Mouse (Mus musculus) testis, adult 2 months (tissue): ENCODE measurements around the gene Gemin7. TPM values are rescaled to one million over a fixed set of nuclear protein-coding genes. Genes with fewer than 3 reads are reported as not detected.

Experiments used
- H3K27ac ChIP-seq: fragments of 200-500 bp; 2 replicates; pipeline ENCODE4 v1.5.1; 2012; ENCODE audit warnings: low read depth, low read length; ENCODE audit not compliant: control insufficient read depth, insufficient read depth
- H3K27me3 ChIP-seq: fragments of 200-500 bp; 2 replicates; pipeline ENCODE4 v1.6.1; 2012; ENCODE audit warnings: mild to moderate bottlenecking, low read length, moderate library complexity; ENCODE audit not compliant: control insufficient read depth, insufficient read depth
- H3K36me3 ChIP-seq: fragments of 200-500 bp; 2 replicates; pipeline ENCODE4 v1.6.1; 2012; ENCODE audit warnings: mild to moderate bottlenecking, low read length; ENCODE audit not compliant: control insufficient read depth, insufficient read depth
- H3K4me1 ChIP-seq: fragments of 200-500 bp; 2 replicates; pipeline ENCODE4 v1.6.1; 2012; ENCODE audit warnings: low read length; ENCODE audit not compliant: control insufficient read depth, insufficient read depth
- H3K4me3 ChIP-seq: fragments of 200-500 bp; 2 replicates; pipeline ENCODE4 v1.5.1; 2012; ENCODE audit warnings: low read depth, mild to moderate bottlenecking, low read length, moderate library complexity, mixed read lengths; ENCODE audit not compliant: control insufficient read depth
- CTCF ChIP-seq: fragments of 200-500 bp; IDR thresholded peaks from 2 replicates; pipeline ENCODE4 v1.5.1; 2012; ENCODE audit warnings: low read depth, mild to moderate bottlenecking, inconsistent platforms, low read length, moderate library complexity; ENCODE audit not compliant: control insufficient read depth, insufficient read depth, insufficient replicate concordance
- POLR2A ChIP-seq: fragments of 200-500 bp; IDR thresholded peaks from 2 replicates; pipeline ENCODE4 v1.6.1; 2012; ENCODE audit warnings: low read depth, mild to moderate bottlenecking, inconsistent platforms, low read length, moderate library complexity; ENCODE audit not compliant: control insufficient read depth
- polyA plus RNA-seq: library from polyadenylated mRNA; depleted of rRNA; stranded (reverse); fragments of >200 nt; gene quantifications from 2 replicates; pipeline ENCODE4 v1.2.3, GENCODE M21; 2012; rRNA removed

Gemin7 gene
- polyA plus RNA-seq, result 64.1 and 68.2 TPM in 2 replicates

DNA sequence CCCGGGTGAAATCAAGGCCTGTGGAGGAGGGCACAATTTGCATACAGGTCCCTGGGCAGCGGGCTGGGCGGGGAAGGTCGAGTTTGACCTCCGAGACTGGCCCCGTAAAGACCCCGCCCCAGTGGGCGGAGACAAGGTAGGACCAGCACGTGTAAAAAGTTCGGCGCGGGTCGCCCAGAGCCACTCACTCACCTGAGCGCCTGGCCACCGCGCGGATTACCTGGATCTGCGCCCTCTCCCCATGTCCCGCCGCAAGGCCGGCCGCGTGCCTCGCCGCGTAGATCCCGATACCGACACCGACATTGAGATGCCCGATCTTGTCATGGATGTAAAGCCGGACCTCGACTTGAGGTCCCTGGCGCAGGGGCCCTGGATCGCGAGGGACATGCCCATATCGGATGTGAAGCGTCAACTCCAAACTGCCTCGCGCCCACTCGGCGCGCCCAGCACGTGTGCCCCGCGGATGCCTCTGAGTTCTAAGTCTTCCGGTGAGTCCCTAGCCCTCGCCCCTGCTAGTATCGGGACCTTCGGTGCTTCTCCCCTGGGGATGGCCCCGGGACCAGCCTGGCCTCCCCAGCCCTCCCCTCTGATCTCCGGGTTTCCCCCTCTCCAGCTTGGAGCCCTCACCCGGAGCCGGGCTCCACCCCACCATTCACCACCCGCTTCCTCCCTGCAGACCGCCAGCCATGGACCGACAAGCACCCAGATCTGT, at the start of gene Gemin7, which contains the start of gene Zfp296:
Gemin7 (minus strand) TSS at position 455 of the 712 bp plus-strand sequence.
Zfp296 (plus strand) TSS at position 147 of the 712 bp plus-strand sequence.
- Histone ChIP-seq H3K27me3 (no peaks in the 10 kb centered on the region), H3K4me3 (peak within 1 kb of the TSS; percentile 68), H3K27ac (no peak within 1 kb of the TSS; the same call in 1 of the 2 replicates), H3K4me1 (peaks cover 23% of the 10 kb centered on the region), H3K36me3 (no peaks in the 10 kb centered on the region)
- no peak for TF ChIP-seq CTCF
- TF ChIP-seq POLR2A, result no peak

DNA sequence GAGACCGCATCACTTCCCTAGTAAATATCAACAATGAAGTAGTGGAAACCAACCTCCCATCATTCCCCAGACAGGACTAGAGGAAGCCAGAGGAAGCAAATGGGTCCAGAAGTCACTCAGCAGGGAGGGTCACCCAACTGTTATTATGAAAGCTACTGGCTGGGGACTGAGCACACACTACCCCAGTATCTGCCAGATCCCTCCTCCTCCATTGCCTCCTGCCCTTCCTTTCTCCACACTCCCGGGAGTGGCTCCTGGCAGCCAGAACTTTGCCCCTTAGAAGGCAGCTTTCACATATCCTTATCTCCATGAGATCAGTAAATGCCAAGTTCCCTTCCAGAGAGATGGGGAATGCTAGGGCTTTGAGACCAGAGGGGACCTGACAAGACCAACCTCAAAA, 46.0 kb upstream of the Gemin7 start:
- TF ChIP-seq CTCF (no peak), POLR2A (no peak)
- H3K27me3 ChIP-seq, result no peaks in the 10 kb centered on the region
- no peak overlapping the region for H3K4me3 ChIP-seq
- no peak overlapping the region for H3K27ac ChIP-seq
- H3K4me1 ChIP-seq, result peaks cover 12% of the 10 kb centered on the region
- H3K36me3 ChIP-seq, result no peaks in the 10 kb centered on the region

DNA sequence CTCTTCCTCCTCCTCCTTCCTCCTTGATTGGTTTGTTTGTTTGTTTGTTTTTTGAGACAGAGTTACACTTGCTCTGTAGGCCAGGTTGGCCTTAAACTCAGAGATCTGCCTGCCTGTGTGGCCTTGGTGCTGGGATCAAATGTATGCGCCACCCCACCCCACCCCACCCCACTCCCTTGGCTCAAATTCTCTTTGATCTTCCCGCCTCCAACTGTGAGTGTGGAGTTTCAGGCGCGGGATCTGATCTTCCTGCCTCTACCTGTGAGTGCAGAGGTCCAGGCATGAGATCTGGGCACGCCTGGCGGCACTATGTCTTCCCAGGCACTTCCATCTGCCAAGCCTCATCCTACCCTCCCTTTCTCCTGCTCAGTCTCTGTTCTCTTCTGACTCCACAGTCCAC, 44.8 kb upstream of the Gemin7 start:
- Histone ChIP-seq H3K27me3 (no peaks in the 10 kb centered on the region), H3K27ac (no peak overlapping the region), H3K4me3 (no peak overlapping the region), H3K4me1 (peaks cover 4% of the 10 kb centered on the region), H3K36me3 (no peaks in the 10 kb centered on the region)
- TF ChIP-seq CTCF (no peak), POLR2A (no peak)

DNA sequence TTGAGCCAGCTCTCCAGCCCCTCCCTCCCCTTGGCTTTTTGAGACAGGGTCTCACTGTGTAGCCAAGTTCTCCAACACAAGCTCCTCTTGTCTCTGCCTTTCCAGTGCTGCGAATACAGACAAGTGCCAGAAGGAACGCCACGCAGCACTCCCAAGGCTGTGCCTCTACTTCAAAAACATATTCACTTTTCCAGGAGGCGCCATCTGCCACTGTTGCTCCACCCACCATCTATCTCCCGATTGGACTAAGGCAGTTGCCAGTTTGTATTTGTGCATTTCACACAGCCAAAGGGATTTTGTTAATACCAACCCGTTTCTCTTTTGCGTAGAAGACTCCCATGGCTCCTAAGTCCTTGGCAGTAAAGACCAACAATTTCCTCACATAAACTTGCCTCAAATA, 43.4 kb upstream of the Gemin7 start:
- TF ChIP-seq CTCF (no peak), POLR2A (no peak)
- H3K4me1 ChIP-seq, result peaks cover 4% of the 10 kb centered on the region
- H3K4me3 ChIP-seq, result no peak overlapping the region
- H3K27me3 ChIP-seq, result no peaks in the 10 kb centered on the region
- no peaks in the 10 kb centered on the region for H3K36me3 ChIP-seq
- H3K27ac ChIP-seq, result no peak overlapping the region

DNA sequence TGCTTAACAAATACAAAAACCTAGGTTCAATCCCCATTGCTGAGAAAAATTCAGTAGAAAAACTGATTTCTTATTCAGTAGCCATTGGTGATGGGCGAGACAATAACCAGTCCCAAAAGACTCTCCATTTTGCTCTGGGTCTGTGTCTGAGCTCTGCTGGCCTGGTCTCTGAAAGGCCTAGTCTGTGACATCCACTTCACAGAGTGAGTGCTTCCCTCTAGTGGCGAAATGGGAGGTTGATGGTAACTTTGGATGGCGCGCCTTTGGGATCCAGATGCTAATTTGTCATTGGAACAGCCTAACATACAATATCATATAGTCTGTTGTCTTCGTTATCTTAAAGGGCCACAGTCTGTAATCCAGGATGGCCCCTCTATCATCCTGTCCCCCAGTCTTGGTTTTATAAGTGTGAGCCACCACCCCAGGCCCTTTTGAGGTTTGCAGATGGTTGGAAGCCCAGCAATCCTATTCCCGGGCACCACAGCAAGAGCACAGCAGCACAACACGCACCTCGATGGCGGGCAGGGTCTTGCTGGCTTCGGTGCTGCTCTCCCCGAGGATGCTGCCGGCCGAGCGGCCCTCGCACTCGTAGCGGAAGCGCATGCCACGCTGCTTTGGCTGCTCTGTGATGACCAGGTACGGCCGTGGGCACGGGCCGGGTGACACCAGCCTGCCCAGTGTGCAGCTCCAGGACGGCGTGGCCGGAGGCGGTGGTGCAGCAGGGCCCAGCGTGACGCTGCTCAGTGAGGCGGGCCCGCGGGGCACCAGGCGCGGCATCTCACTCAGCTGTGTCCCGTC, 41.8 kb upstream of the Gemin7 start:
- H3K27ac ChIP-seq, result no peak overlapping the region
- TF ChIP-seq POLR2A, result no peak
- peak; percentile 58; the same call in 1 of the 2 replicates for TF ChIP-seq CTCF
- no peaks in the 10 kb centered on the region for H3K27me3 ChIP-seq
- H3K36me3 ChIP-seq, result no peaks in the 10 kb centered on the region
- H3K4me1 ChIP-seq, result peaks cover 4% of the 10 kb centered on the region
- peak overlapping the region; percentile 56 for H3K4me3 ChIP-seq

DNA sequence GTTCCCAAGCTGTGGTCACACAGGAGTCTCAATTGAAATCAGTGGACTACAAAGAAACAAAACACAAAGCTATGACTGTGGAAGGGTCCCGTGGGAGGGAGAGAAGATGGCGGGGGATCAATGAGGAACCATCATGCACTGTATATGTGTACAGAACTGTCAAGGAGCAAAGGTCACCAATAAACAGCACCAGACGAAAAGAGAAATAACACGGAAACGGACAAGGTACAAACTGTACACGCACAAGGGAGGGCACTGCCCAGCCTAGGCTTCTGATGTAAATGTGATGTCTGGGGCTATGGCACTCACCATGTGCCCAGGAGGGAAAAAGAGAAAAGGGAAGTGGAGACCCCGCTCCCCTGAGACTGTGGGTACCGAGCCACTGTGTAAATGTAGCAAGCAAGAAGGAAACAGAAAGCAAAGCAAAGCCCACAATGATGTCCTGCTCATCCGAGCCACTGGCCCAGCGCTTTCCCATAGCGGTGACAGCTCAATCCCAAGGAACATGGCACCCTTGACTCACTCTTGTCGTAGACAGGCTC, 37.7 kb upstream of the Gemin7 start:
- no peak overlapping the region for H3K27ac ChIP-seq
- TF ChIP-seq POLR2A (no peak), CTCF (no peak)
- no peak overlapping the region for H3K4me3 ChIP-seq

DNA sequence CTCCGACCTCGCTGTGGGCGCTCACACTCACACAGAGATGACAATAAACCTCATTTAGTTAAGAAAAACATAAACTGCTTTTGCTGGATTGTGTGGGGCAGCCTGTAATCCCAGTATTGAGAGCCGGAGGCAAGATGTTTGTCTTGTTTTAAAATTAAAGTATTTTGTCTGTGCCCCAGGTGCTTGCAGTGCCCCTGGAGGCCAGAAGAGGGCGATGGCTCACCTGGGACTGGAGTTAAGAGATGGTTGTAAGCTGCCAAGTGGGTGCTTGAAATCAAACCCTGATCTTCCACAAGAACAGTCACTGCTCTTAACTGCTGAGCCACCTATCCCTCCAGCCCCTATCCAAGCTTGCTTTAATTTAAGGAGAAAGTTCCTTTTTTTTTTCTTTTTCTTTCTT, 33.6 kb upstream of the Gemin7 start:
- no peaks in the 10 kb centered on the region for H3K27me3 ChIP-seq
- no peak overlapping the region for H3K27ac ChIP-seq
- no peak for TF ChIP-seq POLR2A
- TF ChIP-seq CTCF, result peak; percentile 56; the same call in 1 of the 2 replicates
- no peak overlapping the region for H3K4me3 ChIP-seq
- H3K36me3 ChIP-seq, result no peaks in the 10 kb centered on the region
- no peaks in the 10 kb centered on the region for H3K4me1 ChIP-seq

More for the DNA sequence above, 37.7 kb upstream of the Gemin7 start:
- Histone ChIP-seq H3K36me3 (no peaks in the 10 kb centered on the region), H3K4me1 (peaks cover 4% of the 10 kb centered on the region), H3K27me3 (no peaks in the 10 kb centered on the region)
